Mouse (Mus musculus) liver, postnatal 0 days (tissue): Measurements from ENCODE around the gene Cnksr3. TPM values are rescaled to one million over a fixed set of nuclear protein-coding genes. Genes with fewer than 3 reads are reported as not detected.

ENCODE experiments used
- ATAC-seq: fragments of 200-750 bp; cut with Nextera tagmentation; 2 replicates; pipeline ENCODE4 v1.8.0; 2017; ENCODE audit warnings: mild to moderate bottlenecking, moderate library complexity
- DNase-seq: peaks from one replicate; pipeline ENCODE4 v3.0.0-alpha.2; 2016
- H3K27ac ChIP-seq: fragments of 300-500 bp; sonication (generic); 2 replicates; pipeline ENCODE4 v1.5.1; 2014; ENCODE audit warnings: antibody characterized with exemption, moderate library complexity, mild to moderate bottlenecking, low read depth
- H3K27me3 ChIP-seq: fragments of 300-500 bp; sonication (generic); 2 replicates; pipeline ENCODE4 v1.6.1; 2014; ENCODE audit warnings: low read length, control low read depth, mixed read lengths; ENCODE audit not compliant: insufficient read depth
- H3K36me3 ChIP-seq: fragments of 300-500 bp; sonication (generic); replicated peaks from 2 replicates; pipeline ENCODE4 v1.6.1; 2014; ENCODE audit warnings: mild to moderate bottlenecking, control low read depth, low read length, moderate library complexity, mixed read lengths; ENCODE audit not compliant: insufficient read depth
- H3K4me1 ChIP-seq: fragments of 300-500 bp; sonication (generic); 2 replicates; pipeline ENCODE4 v1.6.1; 2014; ENCODE audit warnings: antibody characterized with exemption, mild to moderate bottlenecking, control low read depth; ENCODE audit not compliant: insufficient read depth
- H3K4me2 ChIP-seq: fragments of 300-500 bp; sonication (generic); 2 replicates; pipeline ENCODE4 v1.6.1; 2014; ENCODE audit warnings: low read depth, mild to moderate bottlenecking, low read length, moderate library complexity, mixed read lengths
- H3K4me3 ChIP-seq: fragments of 300-500 bp; sonication (generic); 2 replicates; pipeline ENCODE4 v1.5.1; 2014; ENCODE audit warnings: low read depth, low read length
- H3K9ac ChIP-seq: fragments of 300-500 bp; sonication (generic); replicated peaks from 2 replicates; pipeline ENCODE4 v1.6.1; 2014; ENCODE audit warnings: mild to moderate bottlenecking, moderate library complexity
- H3K9me3 ChIP-seq: fragments of 300-500 bp; sonication (generic); 2 replicates; pipeline ENCODE4 v1.6.1; 2016; ENCODE audit warnings: mild to moderate bottlenecking, control low read depth, low read length, mixed read lengths
- CTCF ChIP-seq: sonication (generic); IDR thresholded peaks from 2 replicates; pipeline ENCODE4 v1.5.1; 2016; ENCODE audit warnings: antibody characterized with exemption, low read depth
- EP300 ChIP-seq: IDR thresholded peaks from 2 replicates; pipeline ENCODE4 v1.6.1; 2016; ENCODE audit warnings: antibody characterized with exemption, low read depth, mild to moderate bottlenecking
- WGBS: fragments of 180-500 bp; shearing (Covaris S2); extraction: QIAGEN DNeasy Blood & Tissue Kit; methylation state at CpG from one replicate; pipeline ENCODE4 v1.1.7; 2014; ENCODE audit not compliant: insufficient replicate concordance; 5-methylcytosine and 5-hydroxymethylcytosine counted together
- polyA plus RNA-seq: library from polyadenylated mRNA; unstranded; fragments of >200 nt; fragmentation: Nextera tagmentation; extraction: Ambion mirVana; gene quantifications from 2 replicates; pipeline ENCODE4 v1.2.1, GENCODE M21; 2015

Gene Cnksr3
- polyA plus RNA-seq, 1 experiment from 2014 or later = 3.8 TPM

DNA sequence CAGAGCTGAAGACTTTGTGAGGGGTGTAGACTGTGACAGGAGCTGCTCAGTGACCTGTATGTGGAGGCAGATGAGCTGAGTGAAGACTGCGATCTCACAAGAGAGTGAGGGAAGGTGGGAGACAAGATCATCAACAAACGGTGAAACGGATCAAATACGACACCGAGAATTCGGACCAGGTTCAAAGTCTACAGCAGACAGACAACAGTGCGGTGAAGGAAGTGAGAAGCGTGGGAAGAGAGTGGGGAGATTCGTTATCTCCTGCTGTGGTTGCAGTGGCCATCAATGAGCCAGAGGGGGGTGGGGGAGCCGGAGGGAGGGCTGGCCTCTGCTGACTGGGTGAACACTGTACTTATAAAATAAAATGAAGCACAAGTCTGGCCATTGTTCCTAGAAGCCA, 33.5 kb downstream of the Cnksr3 start:
- no peaks in the 10 kb centered on the region for H3K36me3 ChIP-seq
- DNase-seq (no peak), ATAC-seq (no peak)
- H3K9me3 ChIP-seq = no peaks in the 10 kb centered on the region
- H3K9ac ChIP-seq = no peak overlapping the region
- no peak overlapping the region for H3K4me3 ChIP-seq
- H3K4me1 ChIP-seq = peaks cover 49% of the 10 kb centered on the region
- no peak overlapping the region for H3K4me2 ChIP-seq
- WGBS = 24% methylated on average over 10 of the region's 10 CpGs
- H3K27ac ChIP-seq = no peak overlapping the region
- no peaks in the 10 kb centered on the region for H3K27me3 ChIP-seq
- TF ChIP-seq CTCF = no peak
- no peak for TF ChIP-seq EP300

DNA sequence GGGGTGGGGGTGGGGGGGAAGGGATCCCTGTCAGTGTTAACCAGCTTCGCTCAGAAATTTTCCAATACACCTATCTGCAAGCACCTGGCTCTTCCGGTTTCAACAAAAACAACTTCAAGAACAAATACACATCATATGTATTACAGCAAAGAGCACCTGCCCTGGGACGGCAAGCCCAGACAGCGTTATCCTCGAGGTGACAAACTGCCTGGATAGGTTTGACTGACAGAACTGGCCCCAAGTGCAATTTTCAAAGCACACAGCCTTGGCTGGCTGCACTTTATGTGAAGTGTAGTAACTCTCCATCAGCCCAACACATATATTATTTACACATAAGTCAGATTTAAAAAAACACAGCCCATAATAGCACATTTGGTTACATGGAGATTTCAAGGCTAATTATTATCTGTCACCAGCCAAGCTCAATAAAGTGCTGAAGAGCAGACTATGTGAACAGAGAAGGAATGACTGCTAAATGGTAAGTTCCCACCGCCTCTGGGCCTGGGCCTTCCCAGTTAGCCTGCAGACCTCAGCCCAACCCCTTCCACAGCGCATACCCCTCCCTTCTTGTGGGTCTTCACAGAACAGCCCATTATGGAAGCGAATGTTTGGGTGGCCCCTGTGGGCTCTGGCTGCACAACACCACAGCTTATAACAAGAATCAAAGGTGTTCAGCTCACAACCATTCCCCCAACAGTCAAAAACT, 35.7 kb downstream of the Cnksr3 start:
- H3K9ac ChIP-seq = no peak overlapping the region
- no peak for ATAC-seq
- H3K27ac ChIP-seq = no peak overlapping the region
- no peaks in the 10 kb centered on the region for H3K36me3 ChIP-seq
- no peak overlapping the region for H3K4me3 ChIP-seq
- WGBS = 84% methylated on average over 8 of the region's 8 CpGs
- H3K4me2 ChIP-seq = no peak overlapping the region
- no peak for TF ChIP-seq EP300
- no peak for TF ChIP-seq CTCF
- no peaks in the 10 kb centered on the region for H3K9me3 ChIP-seq
- peaks cover 33% of the 10 kb centered on the region for H3K4me1 ChIP-seq
- no peaks in the 10 kb centered on the region for H3K27me3 ChIP-seq
- DNase-seq = no peak

DNA sequence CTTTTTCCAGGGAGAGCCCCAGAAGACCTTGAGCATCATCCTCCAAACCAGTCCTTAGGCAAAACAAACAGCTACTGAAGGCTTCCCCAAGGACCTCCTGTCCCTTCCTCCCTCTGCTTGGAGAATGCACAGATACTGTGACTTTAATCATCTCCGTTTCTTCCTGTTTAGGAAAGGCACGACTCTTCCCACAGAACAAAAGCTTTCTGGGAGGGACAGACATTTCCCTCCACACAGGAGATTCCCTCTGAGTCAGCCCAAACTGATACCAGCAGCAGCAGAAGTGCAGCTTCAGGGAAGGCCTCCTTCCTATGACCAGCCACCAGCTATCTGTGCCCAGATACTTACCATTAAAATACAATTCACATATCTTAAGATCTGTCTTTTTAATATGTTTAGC, 37.6 kb downstream of the Cnksr3 start:
- Histone ChIP-seq H3K27me3 (no peaks in the 10 kb centered on the region), H3K36me3 (no peaks in the 10 kb centered on the region), H3K4me3 (no peak overlapping the region), H3K9ac (no peak overlapping the region), H3K4me2 (no peak overlapping the region), H3K9me3 (no peaks in the 10 kb centered on the region), H3K27ac (no peak overlapping the region), H3K4me1 (peaks cover 20% of the 10 kb centered on the region)
- DNase-seq = no peak
- TF ChIP-seq CTCF = no peak
- TF ChIP-seq EP300 = no peak
- 65% methylated on average over 2 of the region's 2 CpGs for WGBS
- ATAC-seq = no peak

DNA sequence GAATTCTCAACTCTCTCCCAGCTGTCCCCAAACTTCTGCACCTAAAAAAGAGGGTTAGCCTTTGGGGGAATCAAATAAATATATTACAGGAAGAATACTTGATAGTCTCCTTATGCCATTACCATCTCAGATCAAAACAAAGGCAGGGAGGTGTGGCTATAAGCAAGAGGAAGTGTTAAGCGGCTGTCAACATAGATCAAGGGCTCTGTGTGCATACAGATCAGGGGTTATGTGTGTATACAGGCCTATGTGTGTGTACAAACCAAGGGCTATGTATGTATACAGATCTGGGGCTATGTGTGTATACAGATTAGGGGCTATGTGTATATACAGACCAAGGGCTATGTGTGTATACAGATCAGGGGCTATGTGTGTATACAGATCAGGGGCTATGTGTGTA, 38.9 kb downstream of the Cnksr3 start:
- H3K9me3 ChIP-seq = no peaks in the 10 kb centered on the region
- no peak; the same call in 1 of the 2 replicates for ATAC-seq
- 58% methylated on average over 1 of the region's 1 CpGs for WGBS
- DNase-seq = no peak
- no peak overlapping the region for H3K4me2 ChIP-seq
- H3K36me3 ChIP-seq = no peaks in the 10 kb centered on the region
- H3K27me3 ChIP-seq = no peaks in the 10 kb centered on the region
- H3K9ac ChIP-seq = no peak overlapping the region
- TF ChIP-seq CTCF (no peak), EP300 (no peak)
- no peak overlapping the region for H3K27ac ChIP-seq
- H3K4me3 ChIP-seq = no peak overlapping the region
- peaks cover 6% of the 10 kb centered on the region for H3K4me1 ChIP-seq

DNA sequence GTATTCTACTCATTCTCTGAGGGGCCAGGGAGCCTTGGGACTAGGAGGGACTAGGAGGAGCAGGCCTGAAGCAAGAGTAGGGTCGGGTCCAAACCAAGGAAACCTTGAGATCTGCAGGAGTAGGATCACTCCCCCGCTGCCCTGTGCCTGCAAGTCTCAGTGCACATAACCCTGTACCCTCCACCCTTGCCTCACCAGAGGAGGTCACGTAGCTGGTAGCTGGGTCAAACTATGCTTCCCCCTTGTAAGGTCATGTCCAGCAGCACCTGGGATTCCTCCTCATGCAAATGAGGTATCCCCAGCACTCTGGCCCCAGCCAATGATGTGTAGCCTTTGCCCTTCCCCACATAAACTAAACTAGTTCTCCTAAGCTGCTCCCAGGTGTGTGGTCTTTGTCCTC, 41.6 kb downstream of the Cnksr3 start:
- H3K27me3 ChIP-seq = no peaks in the 10 kb centered on the region
- H3K36me3 ChIP-seq = no peaks in the 10 kb centered on the region
- no peak overlapping the region for H3K27ac ChIP-seq
- no peak overlapping the region for H3K4me2 ChIP-seq
- no peak for TF ChIP-seq EP300
- no peak for TF ChIP-seq CTCF
- WGBS = 94% methylated on average over 3 of the region's 3 CpGs
- no peak overlapping the region for H3K9ac ChIP-seq
- no peaks in the 10 kb centered on the region for H3K9me3 ChIP-seq
- DNase-seq (no peak), ATAC-seq (no peak)
- no peak overlapping the region for H3K4me3 ChIP-seq
- H3K4me1 ChIP-seq = no peaks in the 10 kb centered on the region

DNA sequence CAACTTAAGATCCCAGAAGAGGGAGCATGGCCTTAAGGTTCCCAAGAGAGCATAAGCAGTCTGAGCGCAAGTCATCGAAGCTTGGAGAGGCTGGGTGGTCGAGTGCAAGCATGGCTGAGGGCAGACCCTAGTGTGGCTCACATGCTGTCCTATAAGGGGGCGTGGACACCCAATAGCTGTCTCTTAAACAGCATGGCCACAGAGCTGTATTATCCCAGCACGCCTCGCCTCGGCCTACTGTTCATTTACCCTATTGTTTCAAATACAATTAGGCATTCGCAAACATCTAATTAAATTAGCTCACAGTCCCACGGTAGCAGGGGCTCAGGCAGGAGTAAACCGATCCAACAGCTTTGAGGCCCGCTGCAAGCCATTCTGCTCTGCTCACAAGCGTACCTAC, 49.0 kb downstream of the Cnksr3 start:
- Histone ChIP-seq H3K9ac (no peak overlapping the region), H3K9me3 (no peaks in the 10 kb centered on the region), H3K4me3 (no peak overlapping the region), H3K36me3 (no peaks in the 10 kb centered on the region), H3K27ac (no peak overlapping the region), H3K4me1 (peaks cover 7% of the 10 kb centered on the region), H3K27me3 (no peaks in the 10 kb centered on the region), H3K4me2 (no peak overlapping the region)
- ATAC-seq (no peak), DNase-seq (no peak)
- TF ChIP-seq CTCF (no peak), EP300 (no peak)
- 87% methylated on average over 12 of the region's 12 CpGs for WGBS
